Mouse (Mus musculus) T-cell, adult 2 months (primary cell): ENCODE measurements at regions not wholly inside any gene's neighbourhood (a gene's known extent, or its start where the extent isn't known, plus 50 kb on each side); places are given as distances from the start of the nearest gene placed in this dataset.
A peak's percentile ranks its signal among the peaks of the same experiment; 100 is the strongest.
"Not testable (repeated sequence)": the region's sequence is repeated elsewhere in the genome, so short reads cannot be mapped to it uniquely, and the experiment has no call there.

Source experiments
- DNase-seq: peaks from one replicate; pipeline ENCODE4 v3.0.0; 2022; ENCODE audit warnings: low spot score

GRCm38 (mm10) chr12:114009391-114009790 is 465.7 kb downstream of the Adam6a start:
- DNase-seq = no peak

- DNase-seq = peak; percentile 81
These were observed 469.2 kb downstream of the Adam6a start for GRCm38 (mm10) chr12:114012860-114013259.

DNA sequence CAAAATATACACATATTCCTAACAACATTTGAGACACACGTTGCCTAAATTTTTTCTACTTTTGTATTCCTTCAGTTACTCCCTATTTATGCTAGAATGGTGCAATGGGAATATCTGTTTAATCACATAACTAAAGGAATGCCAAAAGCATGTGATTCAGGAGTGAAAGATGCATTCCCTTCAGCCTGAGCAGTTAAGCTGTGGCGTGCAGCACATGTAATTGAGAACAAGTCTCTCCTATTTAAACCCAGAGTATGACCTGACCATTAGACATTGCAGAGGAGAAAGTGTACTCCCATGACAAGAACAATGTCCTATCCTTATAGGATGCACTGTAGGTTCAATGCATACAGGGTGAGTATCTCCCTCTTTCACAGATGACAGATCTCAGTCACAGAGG is 493.3 kb downstream of the Adam6a start:
- not testable (repeated sequence) for DNase-seq

GRCm38 (mm10) chr12:114047991-114048390 is 504.3 kb downstream of the Adam6a start:
- DNase-seq = peak; percentile 46

DNA sequence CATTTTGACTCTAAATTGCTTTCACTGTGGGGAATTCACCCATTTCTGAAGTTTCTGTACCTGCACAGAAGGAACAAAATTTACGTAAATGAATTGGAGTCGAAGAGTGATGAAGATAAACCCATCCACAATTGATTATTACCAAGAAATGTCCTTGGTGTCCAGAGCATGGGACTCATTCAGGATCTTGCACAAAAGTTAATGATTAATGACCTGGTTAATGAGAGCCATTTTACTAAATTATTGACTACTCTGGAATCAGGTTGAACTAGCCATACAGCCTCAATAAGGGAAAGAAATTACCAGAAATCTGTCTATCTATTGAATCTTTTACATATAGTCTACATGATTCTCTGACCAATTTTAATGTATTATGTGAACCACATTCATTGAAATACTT is 509.6 kb downstream of the Adam6a start:
- no peak for DNase-seq

DNA sequence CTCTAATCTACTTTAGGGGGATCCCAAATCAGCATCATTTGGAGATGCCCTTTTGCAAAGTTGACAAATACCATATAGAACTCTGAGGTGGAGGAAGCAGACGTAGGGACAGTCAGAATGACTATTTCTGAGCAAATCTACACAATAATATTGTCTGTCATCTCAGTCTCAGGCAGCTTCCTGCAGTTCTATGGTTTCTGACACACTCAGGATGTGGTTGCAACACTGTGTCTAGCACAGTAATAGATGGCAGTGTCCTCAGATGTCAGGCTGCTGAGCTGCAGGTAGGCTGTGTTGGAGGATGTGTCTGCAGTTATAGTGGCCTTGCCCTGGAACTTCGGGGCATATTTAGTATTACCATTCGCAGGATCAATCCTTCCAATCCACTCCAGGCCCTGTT is 515.9 kb downstream of the Adam6a start:
- DNase-seq = peak; percentile 82

GRCm38 (mm10) chr12:114067166-114067565 is 523.5 kb downstream of the Adam6a start:
- DNase-seq = no peak

GRCm38 (mm10) chr12:114108731-114109130 is 565.0 kb downstream of the Adam6a start:
- DNase-seq = peak; percentile 45

GRCm38 (mm10) chr12:114134897-114135296 is 591.2 kb downstream of the Adam6a start:
- DNase-seq = no peak

DNA sequence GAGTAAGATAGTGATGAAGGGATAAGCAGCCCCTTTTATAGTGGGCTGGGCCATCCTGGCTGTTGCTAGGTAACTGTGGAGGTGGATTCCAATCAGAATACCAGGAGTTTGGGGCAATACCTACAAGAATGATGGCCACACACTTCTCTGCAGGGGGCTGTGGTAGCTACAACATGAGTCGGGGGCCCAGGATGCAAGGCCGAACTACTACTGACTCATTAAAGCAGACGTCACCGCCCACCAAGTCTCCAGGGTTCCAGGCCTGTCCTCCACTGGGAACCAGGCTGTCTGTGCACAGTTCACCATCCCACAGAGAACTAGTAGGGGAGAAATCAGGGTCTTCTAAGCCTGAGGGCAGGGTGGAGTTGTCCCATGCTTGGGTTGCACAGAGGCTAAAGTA is 605.1 kb downstream of the Adam6a start:
- no peak for DNase-seq

- DNase-seq = no peak
These were observed 628.6 kb downstream of the Adam6a start for GRCm38 (mm10) chr12:114172305-114172704.

DNA sequence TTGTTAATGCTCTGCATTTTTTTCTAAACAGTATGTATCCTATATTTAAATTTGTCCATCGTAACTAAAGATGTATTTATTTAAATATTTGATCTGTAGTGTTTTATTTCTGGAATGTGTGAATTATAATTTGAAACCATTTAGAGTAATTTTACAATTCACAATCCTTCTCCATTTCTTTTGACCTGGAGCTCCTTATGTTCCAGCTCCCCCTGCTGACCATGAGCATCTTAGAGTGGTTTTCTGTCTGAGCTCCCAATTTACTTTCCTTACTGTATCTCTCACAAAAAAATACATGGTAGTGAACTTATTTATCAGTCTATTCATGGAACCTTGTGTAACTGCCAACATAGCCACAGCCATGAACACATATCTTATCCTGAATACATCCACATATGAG is 655.8 kb downstream of the Adam6a start:
- DNase-seq = no peak

DNA sequence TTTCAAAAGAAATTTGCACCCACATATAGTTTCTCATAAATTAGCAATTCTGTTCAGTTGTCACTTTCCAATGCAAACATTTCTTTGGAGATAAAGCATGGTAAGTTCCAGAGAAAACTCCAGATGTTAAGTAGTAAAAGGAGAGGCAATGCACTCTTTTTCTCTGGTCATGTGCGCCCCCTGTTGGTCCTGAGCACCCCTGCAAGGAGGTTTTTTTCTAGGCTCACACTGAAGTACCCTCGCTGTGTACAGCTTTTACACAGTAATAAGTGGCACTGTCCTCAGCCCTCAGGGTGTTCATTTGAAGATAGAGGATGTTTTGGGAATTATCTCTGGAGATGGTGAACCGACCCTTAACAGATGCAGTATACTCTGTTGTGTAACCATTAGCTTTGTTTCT is 678.8 kb downstream of the Adam6a start:
- no peak for DNase-seq
